Comparison of ENCODE assay signal across 8 mouse cellular contexts in the genomic region with DNA sequence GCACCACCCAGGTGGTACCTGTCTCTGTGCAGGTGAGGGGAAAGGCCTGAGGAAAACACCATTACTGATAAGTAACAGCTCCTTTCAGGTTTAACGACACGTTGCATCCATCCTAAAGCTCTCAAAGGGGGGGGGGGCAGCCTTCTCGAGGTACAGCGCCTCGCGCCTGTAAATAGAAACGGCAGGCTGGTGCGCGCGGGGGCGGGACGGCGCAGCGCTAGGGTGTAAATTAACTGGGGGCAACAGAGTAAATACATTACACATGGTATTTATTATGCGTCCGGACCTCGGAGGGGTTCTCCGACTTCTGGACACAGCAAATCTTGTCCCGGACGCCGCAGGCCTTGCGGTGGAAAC.
DNase-seq lines count a peak whose midpoint lies in the region; ATAC-seq and TF ChIP-seq lines count a peak whose summit lies in the region.

No protein-coding gene starts in this region.

- TF ChIP-seq EP300 in liver, postnatal 0 days (IDR thresholded peaks at IDR 0.05; ENCODE audit: low read depth) = no peak

- peak overlapping the region; percentile 79 for H3K4me2 ChIP-seq in heart, embryonic 13.5 days
- peak overlapping the region; percentile 65 for H3K4me2 ChIP-seq in forebrain, embryonic 15.5 days (replicated peaks)
- H3K4me2 ChIP-seq in liver, postnatal 0 days (ENCODE audit: low read depth, low read length) = peak overlapping the region; percentile 77

- H3K36me3 ChIP-seq in heart, embryonic 13.5 days = no peaks in the 10 kb centered on the region
- no peaks in the 10 kb centered on the region for H3K36me3 ChIP-seq in ES-E14 (ENCODE audit: control insufficient read depth, insufficient read depth, low read length, poor library complexity, severe bottlenecking)
- no peaks in the 10 kb centered on the region for H3K36me3 ChIP-seq in forebrain, embryonic 15.5 days
- H3K36me3 ChIP-seq in liver, postnatal 0 days (replicated peaks; ENCODE audit: insufficient read depth, low read length) = no peaks in the 10 kb centered on the region

- H3K27ac ChIP-seq in heart, embryonic 13.5 days (replicated peaks) = peak overlapping the region; percentile 69
- no peak overlapping the region for H3K27ac ChIP-seq in ES-E14 (ENCODE audit: insufficient read depth, low read depth, low read length, poor library complexity, severe bottlenecking)
- H3K27ac ChIP-seq in forebrain, embryonic 15.5 days (replicated peaks) = peak overlapping the region; percentile 88
- H3K27ac ChIP-seq in liver, postnatal 0 days (ENCODE audit: low read depth) = no peak overlapping the region

- no peaks in the 10 kb centered on the region for H3K9me3 ChIP-seq in heart, embryonic 13.5 days
- H3K9me3 ChIP-seq in ES-E14 (ENCODE audit: control insufficient read depth, insufficient read depth, low read depth, low read length) = no peaks in the 10 kb centered on the region
- H3K9me3 ChIP-seq in forebrain, embryonic 15.5 days = no peaks in the 10 kb centered on the region
- H3K9me3 ChIP-seq in liver, postnatal 0 days (ENCODE audit: low read length) = no peaks in the 10 kb centered on the region

- 7% methylated on average over 22 of the region's 22 CpGs for WGBS in heart, embryonic 13.5 days
- WGBS in forebrain, embryonic 15.5 days = 10% methylated on average over 22 of the region's 22 CpGs
- 10% methylated on average over 22 of the region's 22 CpGs for WGBS in liver, postnatal 0 days (ENCODE audit: insufficient replicate concordance)

- no peak for ATAC-seq in heart, embryonic 13.5 days (ENCODE audit: extremely low read depth, insufficient number of reproducible peaks, low FRiP score, low TSS enrichment)
- no peak; the same call in 1 of the 2 replicates for ATAC-seq in forebrain, embryonic 15.5 days (replicated peaks)
- ATAC-seq in liver, postnatal 0 days = no peak; the same call in 1 of the 2 replicates

- peak overlapping the region; percentile 57 for H3K4me3 ChIP-seq in heart, embryonic 13.5 days
- H3K4me3 ChIP-seq in ES-E14 (ENCODE audit: insufficient read depth in 1 of 2, low read depth in 1 of 2, low read length in 2 of 2, poor library complexity in 1 of 2, severe bottlenecking in 1 of 2) = peak overlapping the region; percentile 50 to 66; a peak in 3 of 4 replicates
- peak overlapping the region; percentile 42 for H3K4me3 ChIP-seq in forebrain, embryonic 15.5 days
- H3K4me3 ChIP-seq in liver, postnatal 0 days (ENCODE audit: low read depth, low read length) = peak overlapping the region; percentile 45

- H3K9ac ChIP-seq in heart, embryonic 13.5 days = peak overlapping the region; percentile 81
- H3K9ac ChIP-seq in ES-E14 (ENCODE audit: insufficient read depth, low read depth, low read length, poor library complexity, severe bottlenecking) = no peak overlapping the region
- H3K9ac ChIP-seq in forebrain, embryonic 15.5 days (replicated peaks) = peak overlapping the region; percentile 55
- H3K9ac ChIP-seq in liver, postnatal 0 days (replicated peaks) = peak overlapping the region; percentile 54; the same call in 1 of the 2 replicates

- TF ChIP-seq CTCF in liver, postnatal 0 days (IDR thresholded peaks at IDR 0.05; ENCODE audit: low read depth) = no peak

- H3K4me1 ChIP-seq in heart, embryonic 13.5 days = peaks cover 36% of the 10 kb centered on the region
- peaks cover 0 to 8% of the 10 kb centered on the region in 2 experiments; a peak in 1 of 4 replicates for H3K4me1 ChIP-seq in ES-E14 (ENCODE audit: control insufficient read depth in 2 of 2, insufficient read depth in 2 of 2, low read length in 2 of 2, poor library complexity in 1 of 2)
- H3K4me1 ChIP-seq in forebrain, embryonic 15.5 days = peaks cover 24% of the 10 kb centered on the region
- H3K4me1 ChIP-seq in liver, postnatal 0 days (ENCODE audit: insufficient read depth) = no peaks in the 10 kb centered on the region

- in situ Hi-C loops in ES-E14 (cut with MboI; ENCODE audit: low sequenced_read_pairs in 2 of 2, unreplicated experiment in 2 of 2) = no loop called here

- H3K27me3 ChIP-seq in heart, embryonic 13.5 days (replicated peaks) = peaks cover 77% of the 10 kb centered on the region
- H3K27me3 ChIP-seq in forebrain, embryonic 15.5 days = no peaks in the 10 kb centered on the region
- peaks cover 18% of the 10 kb centered on the region for H3K27me3 ChIP-seq in liver, postnatal 0 days (ENCODE audit: insufficient read depth, low read length)

- DNase-seq in heart, postnatal 36 days = no peak
- DNase-seq in ES-E14 (ENCODE audit: low read depth, low spot score) = no peak
- DNase-seq in liver, postnatal 0 days = no peak
- no peak for DNase-seq in adrenal gland, postnatal 10 days
- DNase-seq in gastrocnemius, adult 18-20 months (ENCODE audit: low spot score) = no peak
- no peak for DNase-seq in kidney, postnatal 25 days

- intact Hi-C loops in heart, postnatal 36 days (cut with DNase I) = loop anchor here (2.0 to 10.0 kb wide), 3 partner anchors 30 to 328 kb away; no protein-coding TSS in a partner anchor

TF ChIP-seq in ES-E14, 5 proteins besides CTCF, POLR2A, EP300 and RAD21:
- TF ChIP-seq ZNF384 (IDR thresholded peaks at IDR 0.05; ENCODE audit: low read depth, low read length) (no peak), MAFK (IDR thresholded peaks at IDR 0.05; ENCODE audit: insufficient read depth, low read depth, low read length) (no peak), CHD2 (IDR thresholded peaks at IDR 0.05; ENCODE audit: low read depth, low read length) (no peak), HCFC1 (IDR thresholded peaks at IDR 0.05; ENCODE audit: borderline replicate concordance, insufficient read depth, low read length) (no peak), ZC3H11A (IDR thresholded peaks at IDR 0.05; ENCODE audit: borderline replicate concordance, low read depth, low read length) (no peak)

Comparison
In these comparisons a context has a peak if more than half of its experiments do, and no peak if none do; other contexts are left out.
1. H3K27ac ChIP-seq: peak in heart, embryonic 13.5 days (single experiment) and forebrain, embryonic 15.5 days (single experiment); none in ES-E14 (single experiment) and liver, postnatal 0 days (single experiment).
2. Peak in every context shown above with its lines, with median percentiles within 50 percentile points of each other: H3K4me2 ChIP-seq and H3K4me3 ChIP-seq.